Mouse (Mus musculus): ENCODE data around the gene Srebf2. TPM values are rescaled to one million over a fixed set of nuclear protein-coding genes. Genes with fewer than 3 reads are reported as not detected.

Srebf2 gene
- polyA plus RNA-seq, 1 experiment from 2014 or later = 53.2 TPM

GRCm38 (mm10) chr15:82251579-82251978 is 104.6 kb downstream of the Srebf2 start:
- Histone ChIP-seq H3K4me2 (ENCODE audit: low read depth, low read length) (no peak overlapping the region), H3K9ac (ENCODE audit: low read depth, low read length) (no peak overlapping the region), H3K9me3 (replicated peaks; ENCODE audit: control insufficient read depth, low read length) (no peaks in the 10 kb centered on the region), H3K4me1 (ENCODE audit: control insufficient read depth, low read depth, low read length) (no peaks in the 10 kb centered on the region), H3K4me3 (ENCODE audit: low read depth, low read length) (no peak overlapping the region), H3K27ac (ENCODE audit: low read length) (no peak overlapping the region), H3K36me3 (ENCODE audit: control insufficient read depth, insufficient read depth) (no peaks in the 10 kb centered on the region), H3K27me3 (ENCODE audit: control insufficient read depth, insufficient read depth, low read depth, low read length) (no peaks in the 10 kb centered on the region; the same call in 1 of the 2 replicates)
- 75% methylated on average over 3 of the region's 3 CpGs for WGBS (ENCODE audit: insufficient replicate concordance)
- ATAC-seq (ENCODE audit: low read depth) = no peak

DNA sequence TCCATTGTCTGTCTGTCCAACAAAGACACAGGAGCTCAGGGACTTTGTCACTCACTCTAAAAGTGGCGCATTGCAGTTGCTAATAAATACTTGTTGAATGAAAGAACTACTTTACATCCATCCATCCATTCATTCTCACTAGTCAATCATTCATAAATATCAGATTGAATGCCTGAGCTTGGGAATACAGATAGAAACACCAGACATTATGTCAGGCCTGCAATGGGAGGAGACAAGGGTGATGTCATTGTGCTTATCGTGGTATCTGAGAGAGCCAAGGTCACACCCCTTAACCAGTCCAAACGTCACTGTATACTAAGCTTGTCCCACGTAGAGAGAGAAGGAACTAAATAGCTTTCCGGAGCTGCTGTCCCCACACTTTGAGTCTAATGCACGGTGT is 105.1 kb downstream of the Srebf2 start, which contains the start of gene 1500009C09Rik:
Gene 1500009C09Rik, plus strand, starts transcription at position 301 of the 400 bp plus-strand sequence.
- ATAC-seq (ENCODE audit: low read depth) = no peak
- Histone ChIP-seq H3K4me2 (ENCODE audit: low read depth, low read length) (no peak within 1 kb of the TSS), H3K4me3 (ENCODE audit: low read depth, low read length) (no peak within 1 kb of the TSS), H3K27ac (ENCODE audit: low read length) (no peak within 1 kb of the TSS), H3K9ac (ENCODE audit: low read depth, low read length) (no peak within 1 kb of the TSS), H3K9me3 (replicated peaks; ENCODE audit: control insufficient read depth, low read length) (no peaks in the 10 kb centered on the region), H3K4me1 (ENCODE audit: control insufficient read depth, low read depth, low read length) (no peaks in the 10 kb centered on the region), H3K27me3 (ENCODE audit: control insufficient read depth, insufficient read depth, low read depth, low read length) (no peaks in the 10 kb centered on the region; the same call in 1 of the 2 replicates), H3K36me3 (ENCODE audit: control insufficient read depth, insufficient read depth) (no peaks in the 10 kb centered on the region)
- 56% methylated on average over 6 of the region's 6 CpGs for WGBS (ENCODE audit: insufficient replicate concordance)

MicroRNA genes within 50 kb of the gene (microRNA counts, 519-probe panel; counts per million panel counts)
- 2,247 counts per million, percentile 42 among the panel's probes with 10 or more counts for microRNA mmu-miR-33

Small RNAs within 50 kb of the gene (microRNA-seq; reads per million reads assigned to microRNA genes)
- 99.7 reads per million, percentile 53 among the genes with 10 or more reads in this experiment for gene Mir33

Other genes starting within 250 kb of the Srebf2 start
- gene Polr3h, start 220.9 kb upstream of the Srebf2 start, polyA plus RNA-seq (2015; fragmentation: Nextera tagmentation; extraction: Ambion mirVana) = 53.2 and 55.3 TPM in 2 replicates
- gene Csdc2, start 210.4 kb upstream of the Srebf2 start, polyA plus RNA-seq (2015; fragmentation: Nextera tagmentation; extraction: Ambion mirVana) = 0.83 and 1.3 TPM in 2 replicates
- 13.6 and 14.9 TPM in 2 replicates for gene Pmm1, start 186.3 kb upstream of the Srebf2 start, polyA plus RNA-seq (2015; fragmentation: Nextera tagmentation; extraction: Ambion mirVana)
- gene 1700029P11Rik, start 166.6 kb upstream of the Srebf2 start, polyA plus RNA-seq (2015; fragmentation: Nextera tagmentation; extraction: Ambion mirVana) = not detected in 2 replicates
- gene Xrcc6, start 159.3 kb upstream of the Srebf2 start, polyA plus RNA-seq (2015; fragmentation: Nextera tagmentation; extraction: Ambion mirVana) = 48.4 and 52.7 TPM in 2 replicates
- gene Desi1, start 113.3 kb upstream of the Srebf2 start, polyA plus RNA-seq (2015; fragmentation: Nextera tagmentation; extraction: Ambion mirVana) = 10.7 and 11.5 TPM in 2 replicates
- gene Snu13, start 99.6 kb upstream of the Srebf2 start, polyA plus RNA-seq (2015; fragmentation: Nextera tagmentation; extraction: Ambion mirVana) = 111 and 121 TPM in 2 replicates
- not detected in 2 replicates for gene 4930407I10Rik, start 88.0 kb upstream of the Srebf2 start, polyA plus RNA-seq (2015; fragmentation: Nextera tagmentation; extraction: Ambion mirVana)
- gene Mei1, start 77.2 kb upstream of the Srebf2 start, polyA plus RNA-seq (2015; fragmentation: Nextera tagmentation; extraction: Ambion mirVana) = not detected in 2 replicates
- 5.3 and 5.5 TPM in 2 replicates for gene Ccdc134, start 19.3 kb upstream of the Srebf2 start, polyA plus RNA-seq (2015; fragmentation: Nextera tagmentation; extraction: Ambion mirVana)
- gene Shisa8, start 65.6 kb downstream of the Srebf2 start, polyA plus RNA-seq (2015; fragmentation: Nextera tagmentation; extraction: Ambion mirVana) = 0.11 TPM in 2 replicates
- 0.40 and 0.93 TPM in 2 replicates for gene Tnfrsf13c, start 77.2 kb downstream of the Srebf2 start, polyA plus RNA-seq (2015; fragmentation: Nextera tagmentation; extraction: Ambion mirVana)
- 27.1 and 31.0 TPM in 2 replicates for gene Cenpm, start 97.6 kb downstream of the Srebf2 start, polyA plus RNA-seq (2015; fragmentation: Nextera tagmentation; extraction: Ambion mirVana)
- not detected in 2 replicates for gene 1500009C09Rik, start 105.2 kb downstream of the Srebf2 start, polyA plus RNA-seq (2015; fragmentation: Nextera tagmentation; extraction: Ambion mirVana)
- 0.32 TPM in 1 of 2 replicates, not detected in the other for gene Sept3, start 127.7 kb downstream of the Srebf2 start, polyA plus RNA-seq (2015; fragmentation: Nextera tagmentation; extraction: Ambion mirVana)
- 0.08 TPM in 1 of 2 replicates, not detected in the other for gene Wbp2nl, start 151.8 kb downstream of the Srebf2 start, polyA plus RNA-seq (2015; fragmentation: Nextera tagmentation; extraction: Ambion mirVana)
- gene Naga, start 191.7 kb downstream of the Srebf2 start, polyA plus RNA-seq (2015; fragmentation: Nextera tagmentation; extraction: Ambion mirVana) = 48.2 and 51.1 TPM in 2 replicates
- gene Pheta2, start 191.8 kb downstream of the Srebf2 start, polyA plus RNA-seq (2015; fragmentation: Nextera tagmentation; extraction: Ambion mirVana) = 38.9 and 43.4 TPM in 2 replicates
- 170 and 175 TPM in 2 replicates for gene Smdt1, start 191.8 kb downstream of the Srebf2 start, polyA plus RNA-seq (2015; fragmentation: Nextera tagmentation; extraction: Ambion mirVana)
- 348 and 350 TPM in 2 replicates for gene Ndufa6, start 207.1 kb downstream of the Srebf2 start, polyA plus RNA-seq (2015; fragmentation: Nextera tagmentation; extraction: Ambion mirVana)
- gene Cyp2d22, start 233.1 kb downstream of the Srebf2 start, polyA plus RNA-seq (2015; fragmentation: Nextera tagmentation; extraction: Ambion mirVana) = 20.1 and 20.6 TPM in 2 replicates
- gene Cyp2d11, start 246.8 kb downstream of the Srebf2 start, polyA plus RNA-seq (2015; fragmentation: Nextera tagmentation; extraction: Ambion mirVana) = not detected in 2 replicates

Measured in liver, embryonic 16.5 days (tissue).